Mouse (Mus musculus) layer of hippocampus, adult 11-12 months (tissue): Measurements from ENCODE around the gene Tnfrsf8.
A peak's percentile ranks its signal among the peaks of the same experiment; 100 is the strongest.
"Not testable (repeated sequence)": the region's sequence is repeated elsewhere in the genome, so short reads cannot be mapped to it uniquely, and the experiment has no call there.

Experiments
- DNase-seq: peaks from one replicate; pipeline ENCODE4 v3.0.0; 2022; ENCODE audit warnings: low spot score

Tnfrsf8 gene

GRCm38 (mm10) chr4:145314836-145315467, at the start of gene Tnfrsf8:
Gene Tnfrsf8, minus strand, starts transcription at chr4:145315164.
- DNase-seq, result no peak

GRCm38 (mm10) chr4:145361635-145362034, 46.7 kb upstream of the Tnfrsf8 start:
- not testable (repeated sequence) for DNase-seq

- DNase-seq, result no peak
Measured at GRCm38 (mm10) chr4:145361065-145361464, 46.1 kb upstream of the Tnfrsf8 start.

GRCm38 (mm10) chr4:145360567-145360966, 45.6 kb upstream of the Tnfrsf8 start:
- DNase-seq, result no peak

GRCm38 (mm10) chr4:145356234-145356633, 41.3 kb upstream of the Tnfrsf8 start:
- DNase-seq, result no peak

GRCm38 (mm10) chr4:145353855-145354254, 38.9 kb upstream of the Tnfrsf8 start:
- no peak for DNase-seq

- DNase-seq, result no peak
Measured at GRCm38 (mm10) chr4:145344948-145345347, 30.0 kb upstream of the Tnfrsf8 start.

GRCm38 (mm10) chr4:145341879-145342809, 27.2 kb upstream of the Tnfrsf8 start:
- no peak for DNase-seq

GRCm38 (mm10) chr4:145337906-145338858, 23.2 kb upstream of the Tnfrsf8 start:
- DNase-seq, result no peak

GRCm38 (mm10) chr4:145336587-145336986, 21.6 kb upstream of the Tnfrsf8 start:
- no peak for DNase-seq

GRCm38 (mm10) chr4:145336019-145336418, 21.1 kb upstream of the Tnfrsf8 start:
- no peak for DNase-seq

GRCm38 (mm10) chr4:145323631-145324030, 8.7 kb upstream of the Tnfrsf8 start:
- no peak for DNase-seq

GRCm38 (mm10) chr4:145322995-145323627, 8.1 kb upstream of the Tnfrsf8 start:
- no peak for DNase-seq

GRCm38 (mm10) chr4:145322211-145322610, 7.2 kb upstream of the Tnfrsf8 start:
- DNase-seq, result no peak

GRCm38 (mm10) chr4:145320624-145321023, 5.7 kb upstream of the Tnfrsf8 start:
- no peak for DNase-seq

- DNase-seq, result peak; percentile 28
Measured at GRCm38 (mm10) chr4:145319274-145320226, 4.6 kb upstream of the Tnfrsf8 start.

GRCm38 (mm10) chr4:145316708-145317107, 1.7 kb upstream of the Tnfrsf8 start:
- no peak for DNase-seq

GRCm38 (mm10) chr4:145313966-145314365, 998 bp downstream of the Tnfrsf8 start:
- no peak for DNase-seq

GRCm38 (mm10) chr4:145313256-145313655, 1.7 kb downstream of the Tnfrsf8 start:
- no peak for DNase-seq

GRCm38 (mm10) chr4:145312530-145312929, 2.4 kb downstream of the Tnfrsf8 start:
- DNase-seq, result no peak
